Mouse (Mus musculus) intestine, postnatal 0 days (tissue): ENCODE data around the gene St7. TPM values are rescaled to one million over a fixed set of nuclear protein-coding genes. Genes with fewer than 3 reads are reported as not detected.

ENCODE experiments used
- ATAC-seq: fragments of 200-750 bp; cut with Nextera tagmentation; 2 replicates; pipeline ENCODE4 v1.8.0; 2017; ENCODE audit warnings: mild to moderate bottlenecking, moderate TSS enrichment, moderate library complexity
- H3K27ac ChIP-seq: fragments of 300-500 bp; sonication (generic); 2 replicates; pipeline ENCODE4 v1.5.1; 2014; ENCODE audit warnings: mild to moderate bottlenecking, low read depth, low read length, moderate library complexity
- H3K27me3 ChIP-seq: fragments of 300-500 bp; sonication (generic); replicated peaks from 2 replicates; pipeline ENCODE4 v1.6.1; 2014; ENCODE audit warnings: low read length, mixed read lengths; ENCODE audit not compliant: control insufficient read depth, insufficient read depth
- H3K36me3 ChIP-seq: fragments of 300-500 bp; sonication (generic); 2 replicates; pipeline ENCODE4 v1.6.1; 2014; ENCODE audit warnings: mild to moderate bottlenecking, moderate library complexity; ENCODE audit not compliant: control insufficient read depth, insufficient read depth
- H3K4me1 ChIP-seq: fragments of 300-500 bp; sonication (generic); replicated peaks from 2 replicates; pipeline ENCODE4 v1.6.1; 2014; ENCODE audit warnings: antibody characterized with exemption, low read length, mixed read lengths; ENCODE audit not compliant: control insufficient read depth, insufficient read depth
- H3K4me2 ChIP-seq: fragments of 300-500 bp; sonication (generic); replicated peaks from 2 replicates; pipeline ENCODE4 v1.6.1; 2014; ENCODE audit warnings: low read depth, mild to moderate bottlenecking, moderate library complexity
- H3K4me3 ChIP-seq: fragments of 300-500 bp; sonication (generic); 2 replicates; pipeline ENCODE4 v1.5.1; 2014; ENCODE audit warnings: low read depth, low read length
- H3K9ac ChIP-seq: fragments of 300-500 bp; sonication (generic); 2 replicates; pipeline ENCODE4 v1.6.1; 2014; ENCODE audit warnings: mild to moderate bottlenecking, low read depth, low read length
- H3K9me3 ChIP-seq: fragments of 300-500 bp; sonication (generic); 2 replicates; pipeline ENCODE4 v1.6.1; 2016; ENCODE audit warnings: mixed run types; ENCODE audit not compliant: control insufficient read depth
- CTCF ChIP-seq: sonication (generic); IDR thresholded peaks from 2 replicates; pipeline ENCODE4 v1.5.1; 2016; ENCODE audit warnings: low read depth, mild to moderate bottlenecking, control low read depth, antibody characterized with exemption, moderate library complexity
- WGBS: fragments of 180-500 bp; shearing (Covaris S2); extraction: QIAGEN DNeasy Blood & Tissue Kit; methylation state at CpG from one replicate; pipeline ENCODE4 v1.1.7; 2014; 5-methylcytosine and 5-hydroxymethylcytosine counted together
- polyA plus RNA-seq: library from polyadenylated mRNA; unstranded; fragments of >200 nt; fragmentation: Nextera tagmentation; extraction: Ambion mirVana; gene quantifications from 2 replicates; pipeline ENCODE4 v1.2.1, GENCODE M21; 2015

St7 gene
- polyA plus RNA-seq, 1 experiment from 2014 or later = 11.2 TPM

- H3K4me3 ChIP-seq = no peak overlapping the region
- H3K4me2 ChIP-seq = no peak overlapping the region
- H3K27ac ChIP-seq = no peak overlapping the region
- no peaks in the 10 kb centered on the region for H3K9me3 ChIP-seq
- 96% methylated on average over 2 of the region's 2 CpGs for WGBS
- H3K4me1 ChIP-seq = no peaks in the 10 kb centered on the region
- TF ChIP-seq CTCF = no peak
- H3K36me3 ChIP-seq = peaks cover 3% of the 10 kb centered on the region; the same call in 1 of the 2 replicates
- no peak overlapping the region for H3K9ac ChIP-seq
- no peak for ATAC-seq
- no peaks in the 10 kb centered on the region for H3K27me3 ChIP-seq
Observed at GRCm38 (mm10) chr6:17855616-17856015, 162.9 kb downstream of the St7 start.

- H3K27me3 ChIP-seq = no peaks in the 10 kb centered on the region
- H3K9me3 ChIP-seq = no peaks in the 10 kb centered on the region
- no peak overlapping the region for H3K27ac ChIP-seq
- ATAC-seq = no peak
- no peak overlapping the region for H3K4me3 ChIP-seq
- H3K4me2 ChIP-seq = no peak overlapping the region
- H3K36me3 ChIP-seq = peaks cover 6% of the 10 kb centered on the region; the same call in 1 of the 2 replicates
- H3K9ac ChIP-seq = no peak overlapping the region
- no peak for TF ChIP-seq CTCF
- no peaks in the 10 kb centered on the region for H3K4me1 ChIP-seq
- 97% methylated on average over 1 of the region's 1 CpGs for WGBS
Observed at GRCm38 (mm10) chr6:17859564-17859963, 166.8 kb downstream of the St7 start.

GRCm38 (mm10) chr6:17860463-17860862 lies 167.7 kb downstream of the St7 start:
- no peaks in the 10 kb centered on the region for H3K9me3 ChIP-seq
- 86% methylated on average over 1 of the region's 1 CpGs for WGBS
- H3K36me3 ChIP-seq = peaks cover 6% of the 10 kb centered on the region; the same call in 1 of the 2 replicates
- ATAC-seq = no peak
- H3K27me3 ChIP-seq = no peaks in the 10 kb centered on the region
- H3K4me1 ChIP-seq = no peaks in the 10 kb centered on the region
- no peak for TF ChIP-seq CTCF
- H3K4me3 ChIP-seq = no peak overlapping the region
- H3K27ac ChIP-seq = no peak overlapping the region
- H3K4me2 ChIP-seq = no peak overlapping the region
- H3K9ac ChIP-seq = no peak overlapping the region

- H3K36me3 ChIP-seq = peaks cover 12% of the 10 kb centered on the region
- no peak for TF ChIP-seq CTCF
- 63% methylated on average over 1 of the region's 1 CpGs for WGBS
- no peak overlapping the region for H3K4me3 ChIP-seq
- no peaks in the 10 kb centered on the region for H3K27me3 ChIP-seq
- no peaks in the 10 kb centered on the region for H3K4me1 ChIP-seq
- H3K9ac ChIP-seq = no peak overlapping the region
- no peak for ATAC-seq
- H3K27ac ChIP-seq = no peak overlapping the region
- no peak overlapping the region for H3K4me2 ChIP-seq
- 0 out of 2 replicates have a peak, but pooled peaks cover 2% of the 10 kb centered on the region for H3K9me3 ChIP-seq
Observed at GRCm38 (mm10) chr6:17867796-17868195, 175.1 kb downstream of the St7 start.

GRCm38 (mm10) chr6:17871831-17872372 lies 179.2 kb downstream of the St7 start:
- Histone ChIP-seq H3K27me3 (no peaks in the 10 kb centered on the region), H3K4me3 (no peak overlapping the region), H3K36me3 (peaks cover 9% of the 10 kb centered on the region; the same call in 1 of the 2 replicates), H3K9ac (no peak overlapping the region), H3K27ac (no peak overlapping the region), H3K4me1 (no peaks in the 10 kb centered on the region), H3K4me2 (no peak overlapping the region), H3K9me3 (0 out of 2 replicates have a peak, but pooled peaks cover 2% of the 10 kb centered on the region)
- WGBS = 80% methylated on average over 3 of the region's 3 CpGs
- TF ChIP-seq CTCF = no peak
- ATAC-seq = no peak

GRCm38 (mm10) chr6:17875606-17876005 lies 182.9 kb downstream of the St7 start:
- no peaks in the 10 kb centered on the region for H3K9me3 ChIP-seq
- H3K9ac ChIP-seq = no peak overlapping the region
- no peak overlapping the region for H3K4me3 ChIP-seq
- no peak for TF ChIP-seq CTCF
- ATAC-seq = no peak
- no peaks in the 10 kb centered on the region for H3K36me3 ChIP-seq
- WGBS = 81% methylated on average over 7 of the region's 7 CpGs
- no peak overlapping the region for H3K4me2 ChIP-seq
- H3K4me1 ChIP-seq = no peaks in the 10 kb centered on the region
- no peaks in the 10 kb centered on the region for H3K27me3 ChIP-seq
- H3K27ac ChIP-seq = no peak overlapping the region
